Mouse (Mus musculus) bone marrow, adult 2 months (tissue): ENCODE measurements around the gene Fyb2. TPM values are rescaled to one million over a fixed set of nuclear protein-coding genes. Genes with fewer than 3 reads are reported as not detected.
"Not testable (repeated sequence)": the region's sequence is repeated elsewhere in the genome, so short reads cannot be mapped to it uniquely, and the experiment has no call there.

Experiments used
- H3K27ac ChIP-seq: fragments of 200-500 bp; 2 replicates; pipeline ENCODE4 v1.5.1; 2012; ENCODE audit warnings: low read depth, mild to moderate bottlenecking, control low read depth, inconsistent platforms, low read length; ENCODE audit not compliant: control insufficient read depth, poor library complexity, insufficient read depth
- H3K4me1 ChIP-seq: fragments of 200-500 bp; 2 replicates; pipeline ENCODE4 v1.6.1; 2011; ENCODE audit warnings: low read length; ENCODE audit not compliant: control insufficient read depth, insufficient read depth
- H3K4me3 ChIP-seq: fragments of 200-500 bp; replicated peaks from 2 replicates; pipeline ENCODE3; 2011; ENCODE audit warnings: mild to moderate bottlenecking, low read depth, low read length, control low read depth; ENCODE audit not compliant: control insufficient read depth
- CTCF ChIP-seq: fragments of 200-500 bp; IDR thresholded peaks from 2 replicates; pipeline ENCODE4 v1.5.1; 2011; ENCODE audit warnings: low read length, control low read depth; ENCODE audit not compliant: control insufficient read depth, insufficient read depth
- POLR2A ChIP-seq: fragments of 200-500 bp; IDR thresholded peaks from 2 replicates; pipeline ENCODE4 v1.6.1; 2011; ENCODE audit warnings: low read depth, mild to moderate bottlenecking, control low read depth, low read length, borderline replicate concordance; ENCODE audit not compliant: control insufficient read depth
- WGBS: fragments of 180-500 bp; shearing (Covaris S2); methylation state at CpG from one replicate; pipeline ENCODE4 v1.1.7; 2018; 5-methylcytosine and 5-hydroxymethylcytosine counted together
- polyA plus RNA-seq: library from polyadenylated mRNA; stranded (reverse); fragments of >200 nt; gene quantifications from 2 replicates; pipeline ENCODE4 v1.2.4, GENCODE M21; 2011; ENCODE audit warnings: low replicate concordance; ENCODE audit not compliant: missing spikeins, insufficient read depth, insufficient read length

Fyb2 gene
- polyA plus RNA-seq, 1 experiment, result not detected

- Histone ChIP-seq H3K27ac (no peak overlapping the region), H3K4me3 (no peak overlapping the region)
- 71% methylated on average over 5 of the region's 5 CpGs for WGBS
Measured at GRCm38 (mm10) chr4:104988102-104988501, 74.8 kb downstream of the Fyb2 start.

GRCm38 (mm10) chr4:104988709-104989108 lies 75.5 kb downstream of the Fyb2 start:
- Histone ChIP-seq H3K4me3 (no peak overlapping the region), H3K27ac (no peak overlapping the region), H3K4me1 (no peaks in the 10 kb centered on the region)
- WGBS, result 69% methylated on average over 7 of the region's 7 CpGs
- TF ChIP-seq POLR2A (no peak), CTCF (no peak)

More at GRCm38 (mm10) chr4:104988102-104988501, 74.8 kb downstream of the Fyb2 start:
- no peaks in the 10 kb centered on the region for H3K4me1 ChIP-seq
- TF ChIP-seq CTCF (no peak), POLR2A (no peak)

GRCm38 (mm10) chr4:104990016-104990415 lies 76.8 kb downstream of the Fyb2 start:
- Histone ChIP-seq H3K27ac (no peak overlapping the region), H3K4me3 (no peak overlapping the region), H3K4me1 (no peaks in the 10 kb centered on the region)
- WGBS, result 77% methylated on average over 6 of the region's 6 CpGs
- TF ChIP-seq CTCF, result no peak
- TF ChIP-seq POLR2A, result no peak

GRCm38 (mm10) chr4:104990686-104991085 lies 77.4 kb downstream of the Fyb2 start:
- 66% methylated on average over 3 of the region's 3 CpGs for WGBS
- Histone ChIP-seq H3K4me3 (no peak overlapping the region), H3K4me1 (no peaks in the 10 kb centered on the region), H3K27ac (no peak overlapping the region)
- TF ChIP-seq POLR2A (no peak), CTCF (no peak)

- Histone ChIP-seq H3K4me1 (no peaks in the 10 kb centered on the region), H3K27ac (no peak overlapping the region), H3K4me3 (no peak overlapping the region)
- TF ChIP-seq CTCF, result no peak
- TF ChIP-seq POLR2A, result no peak
- WGBS, result 82% methylated on average over 3 of the region's 3 CpGs
Measured at GRCm38 (mm10) chr4:104992271-104992670, 79.0 kb downstream of the Fyb2 start.

GRCm38 (mm10) chr4:104993140-104993874 lies 80.1 kb downstream of the Fyb2 start:
- Histone ChIP-seq H3K4me1 (no peaks in the 10 kb centered on the region), H3K4me3 (no peak overlapping the region), H3K27ac (no peak overlapping the region)
- 5% methylated on average over 10 of the region's 10 CpGs for WGBS
- TF ChIP-seq CTCF, result no peak
- no peak for TF ChIP-seq POLR2A

GRCm38 (mm10) chr4:104999702-105000101 lies 86.4 kb downstream of the Fyb2 start:
- TF ChIP-seq POLR2A (no peak), CTCF (no peak)
- WGBS, result 65% methylated on average over 5 of the region's 5 CpGs
- no peak overlapping the region for H3K4me3 ChIP-seq
- H3K27ac ChIP-seq, result no peak overlapping the region
- H3K4me1 ChIP-seq, result no peaks in the 10 kb centered on the region

- H3K27ac ChIP-seq, result no peak overlapping the region
- no peak overlapping the region for H3K4me3 ChIP-seq
- TF ChIP-seq CTCF (no peak), POLR2A (no peak)
- no peaks in the 10 kb centered on the region; the same call in 1 of the 2 replicates for H3K4me1 ChIP-seq
- 59% methylated on average over 1 of the region's 1 CpGs for WGBS
Measured at GRCm38 (mm10) chr4:105001736-105002135, 88.5 kb downstream of the Fyb2 start.

- Histone ChIP-seq H3K27ac (no peak overlapping the region), H3K4me1 (no peaks in the 10 kb centered on the region; the same call in 1 of the 2 replicates), H3K4me3 (no peak overlapping the region)
- TF ChIP-seq POLR2A (no peak), CTCF (no peak)
- WGBS, result 72% methylated on average over 8 of the region's 8 CpGs
Measured at GRCm38 (mm10) chr4:105004135-105004534, 90.9 kb downstream of the Fyb2 start.

GRCm38 (mm10) chr4:105004649-105005048 lies 91.4 kb downstream of the Fyb2 start:
- WGBS, result 88% methylated on average over 12 of the region's 12 CpGs
- not testable (repeated sequence) for H3K27ac ChIP-seq, H3K4me3 ChIP-seq, H3K4me1 ChIP-seq
